Mouse (Mus musculus) heart, embryonic 16.5 days (tissue): ENCODE data around the gene Narf. TPM values are rescaled to one million over a fixed set of nuclear protein-coding genes. Genes with fewer than 3 reads are reported as not detected.

Source experiments
- ATAC-seq: fragments of 200-750 bp; cut with Nextera tagmentation; replicated peaks from 2 replicates; pipeline ENCODE4 v1.8.0; 2017; ENCODE audit warnings: moderate number of reproducible peaks; ENCODE audit not compliant: insufficient read depth, low FRiP score; ENCODE audit errors: extremely low read depth
- H3K27ac ChIP-seq: fragments of 300-500 bp; sonication (generic); 2 replicates; pipeline ENCODE4 v1.5.1; 2014; ENCODE audit warnings: mild to moderate bottlenecking, low read length, control low read depth, moderate library complexity
- H3K27me3 ChIP-seq: fragments of 300-500 bp; sonication (generic); 2 replicates; pipeline ENCODE4 v1.6.1; 2014; ENCODE audit warnings: low read length, mixed read lengths; ENCODE audit not compliant: control insufficient read depth, insufficient read depth
- H3K36me3 ChIP-seq: fragments of 300-500 bp; sonication (generic); 2 replicates; pipeline ENCODE4 v1.6.1; 2014; ENCODE audit not compliant: control insufficient read depth, insufficient read depth
- H3K4me1 ChIP-seq: fragments of 300-500 bp; sonication (generic); 2 replicates; pipeline ENCODE4 v1.6.1; 2014; ENCODE audit warnings: low read length, mixed read lengths; ENCODE audit not compliant: control insufficient read depth, insufficient read depth
- H3K4me2 ChIP-seq: fragments of 300-500 bp; sonication (generic); 2 replicates; pipeline ENCODE4 v1.6.1; 2014; ENCODE audit warnings: low read depth, mild to moderate bottlenecking, control low read depth, low read length
- H3K4me3 ChIP-seq: fragments of 300-500 bp; sonication (generic); 2 replicates; pipeline ENCODE4 v1.5.1; 2014; ENCODE audit warnings: mild to moderate bottlenecking, control low read depth, low read length
- H3K9ac ChIP-seq: fragments of 300-500 bp; sonication (generic); 2 replicates; pipeline ENCODE4 v1.6.1; 2014; ENCODE audit warnings: low read length, control low read depth
- H3K9me3 ChIP-seq: fragments of 300-500 bp; sonication (generic); replicated peaks from 2 replicates; pipeline ENCODE4 v1.6.1; 2016; ENCODE audit warnings: low read length; ENCODE audit not compliant: control insufficient read depth
- WGBS: fragments of 180-500 bp; shearing (Covaris S2); extraction: QIAGEN DNeasy Blood & Tissue Kit; methylation state at CpG from one replicate; pipeline ENCODE4 v1.1.7; 2014; 5-methylcytosine and 5-hydroxymethylcytosine counted together
- polyA plus RNA-seq: library from polyadenylated mRNA; unstranded; fragments of >200 nt; fragmentation: Nextera tagmentation; extraction: Ambion mirVana; gene quantifications from 2 replicates; pipeline ENCODE4 v1.2.1, GENCODE M21; 2015

Gene Narf
- polyA plus RNA-seq, 1 experiment from 2014 or later: 64.9 TPM

GRCm38 (mm10) chr11:121231628-121232291 is 5.3 kb upstream of the Narf start:
- Histone ChIP-seq H3K36me3 (no peaks in the 10 kb centered on the region), H3K27ac (peak overlapping the region; percentile 68), H3K9me3 (no peaks in the 10 kb centered on the region), H3K4me3 (no peak overlapping the region), H3K4me2 (no peak overlapping the region), H3K9ac (peak overlapping the region; percentile 18; the same call in 1 of the 2 replicates), H3K27me3 (no peaks in the 10 kb centered on the region), H3K4me1 (peaks cover 34% of the 10 kb centered on the region)
- ATAC-seq: no peak
- WGBS: 34% methylated on average over 4 of the region's 4 CpGs

GRCm38 (mm10) chr11:121232706-121233105 is 4.3 kb upstream of the Narf start:
- H3K36me3 ChIP-seq: no peaks in the 10 kb centered on the region
- H3K4me1 ChIP-seq: peaks cover 31% of the 10 kb centered on the region
- 0 out of 2 replicates have a peak overlapping the region, but pooled peaks have one; percentile 34 for H3K9ac ChIP-seq
- 25% methylated on average over 4 of the region's 4 CpGs for WGBS
- H3K4me2 ChIP-seq: no peak overlapping the region
- H3K27me3 ChIP-seq: no peaks in the 10 kb centered on the region
- no peak overlapping the region for H3K4me3 ChIP-seq
- ATAC-seq: no peak
- no peaks in the 10 kb centered on the region for H3K9me3 ChIP-seq
- H3K27ac ChIP-seq: no peak overlapping the region

- Histone ChIP-seq H3K9me3 (no peaks in the 10 kb centered on the region), H3K27me3 (no peaks in the 10 kb centered on the region), H3K9ac (peak overlapping the region; percentile 89), H3K36me3 (peaks cover 7% of the 10 kb centered on the region; the same call in 1 of the 2 replicates), H3K27ac (peak overlapping the region; percentile 100), H3K4me1 (peaks cover 35% of the 10 kb centered on the region), H3K4me3 (no peak overlapping the region), H3K4me2 (peak overlapping the region; percentile 68)
- ATAC-seq: no peak
- WGBS: 31% methylated on average over 9 of the region's 9 CpGs
Observed at GRCm38 (mm10) chr11:121235475-121236238, 1.4 kb upstream of the Narf start.

GRCm38 (mm10) chr11:121237345-121238128 is 484 bp downstream of the Narf start:
- Histone ChIP-seq H3K4me3 (peak overlapping the region; percentile 92), H3K9me3 (no peaks in the 10 kb centered on the region), H3K4me2 (peak overlapping the region; percentile 73), H3K27me3 (no peaks in the 10 kb centered on the region), H3K9ac (peak overlapping the region; percentile 91), H3K36me3 (peaks cover 16% of the 10 kb centered on the region), H3K27ac (peak overlapping the region; percentile 98), H3K4me1 (peaks cover 27% of the 10 kb centered on the region)
- 3% methylated on average over 28 of the region's 28 CpGs for WGBS
- ATAC-seq: peak; percentile 19

GRCm38 (mm10) chr11:121239669-121240068 is 2.6 kb downstream of the Narf start:
- 67% methylated on average over 2 of the region's 2 CpGs for WGBS
- Histone ChIP-seq H3K4me3 (no peak overlapping the region), H3K9me3 (no peaks in the 10 kb centered on the region), H3K27me3 (no peaks in the 10 kb centered on the region), H3K4me2 (peak overlapping the region; percentile 14; the same call in 1 of the 2 replicates), H3K9ac (0 out of 2 replicates have a peak overlapping the region, but pooled peaks have one; percentile 14), H3K27ac (peak overlapping the region; percentile 33; the same call in 1 of the 2 replicates), H3K36me3 (peaks cover 33% of the 10 kb centered on the region), H3K4me1 (peaks cover 24% of the 10 kb centered on the region)
- ATAC-seq: no peak

GRCm38 (mm10) chr11:121250196-121250595 is 13.1 kb downstream of the Narf start:
- no peaks in the 10 kb centered on the region for H3K27me3 ChIP-seq
- no peak overlapping the region for H3K27ac ChIP-seq
- no peaks in the 10 kb centered on the region for H3K4me1 ChIP-seq
- H3K4me3 ChIP-seq: no peak overlapping the region
- 82% methylated on average over 8 of the region's 8 CpGs for WGBS
- ATAC-seq: no peak
- H3K9ac ChIP-seq: no peak overlapping the region
- H3K36me3 ChIP-seq: peaks cover 72% of the 10 kb centered on the region
- no peaks in the 10 kb centered on the region for H3K9me3 ChIP-seq
- no peak overlapping the region for H3K4me2 ChIP-seq

GRCm38 (mm10) chr11:121259160-121260100 is 22.4 kb downstream of the Narf start, which contains the start of gene Foxk2:
TSS of gene Foxk2 (plus strand) at chr11:121259990.
- Histone ChIP-seq H3K27ac (peak within 1 kb of the TSS; percentile 77), H3K4me3 (peak within 1 kb of the TSS; percentile 82), H3K36me3 (peaks cover 5% of the 10 kb centered on the region), H3K9me3 (no peaks in the 10 kb centered on the region), H3K27me3 (no peaks in the 10 kb centered on the region), H3K4me1 (peaks cover 16% of the 10 kb centered on the region), H3K4me2 (peak within 1 kb of the TSS; percentile 76), H3K9ac (peak within 1 kb of the TSS; percentile 91)
- 1% methylated on average over 90 of the region's 91 CpGs for whole genome bisulfite sequencing
- peak; percentile 98 for ATAC-seq
